Mouse (Mus musculus): ENCODE data around the gene Pla2g1b.

The Pla2g1b gene

GRCm38 (mm10) chr5:115465642-115466420 lies at the start of gene Pla2g1b:
Pla2g1b (plus strand) TSS chr5:115466262.
- no peak for DNase-seq (ENCODE audit: low spot score)

GRCm38 (mm10) chr5:115428831-115429358 lies 37.2 kb upstream of the Pla2g1b start:
- DNase-seq (ENCODE audit: low spot score) = no peak

GRCm38 (mm10) chr5:115429359-115430186 lies 36.5 kb upstream of the Pla2g1b start, which contains the start of gene Msi1:
Msi1 (plus strand) TSS chr5:115429599.
- DNase-seq (ENCODE audit: low spot score) = no peak

- DNase-seq (ENCODE audit: low spot score) = no peak
Measured at GRCm38 (mm10) chr5:115430187-115430960, 35.7 kb upstream of the Pla2g1b start.

- DNase-seq (ENCODE audit: low spot score) = no peak
Measured at GRCm38 (mm10) chr5:115431061-115431897, 34.8 kb upstream of the Pla2g1b start.

- no peak for DNase-seq (ENCODE audit: low spot score)
Measured at GRCm38 (mm10) chr5:115431898-115432259, 34.2 kb upstream of the Pla2g1b start.

GRCm38 (mm10) chr5:115432395-115432794 lies 33.7 kb upstream of the Pla2g1b start:
- no peak for DNase-seq (ENCODE audit: low spot score)

- DNase-seq (ENCODE audit: low spot score) = no peak
Measured at GRCm38 (mm10) chr5:115433191-115433590, 32.9 kb upstream of the Pla2g1b start.

- DNase-seq (ENCODE audit: low spot score) = no peak
Measured at GRCm38 (mm10) chr5:115434280-115434852, 31.7 kb upstream of the Pla2g1b start.

- DNase-seq (ENCODE audit: low spot score) = no peak
Measured at GRCm38 (mm10) chr5:115434853-115435754, 31.0 kb upstream of the Pla2g1b start.

GRCm38 (mm10) chr5:115435755-115436379 lies 30.2 kb upstream of the Pla2g1b start:
- no peak for DNase-seq (ENCODE audit: low spot score)

- DNase-seq (ENCODE audit: low spot score) = no peak
Measured at GRCm38 (mm10) chr5:115436421-115437124, 29.5 kb upstream of the Pla2g1b start.

GRCm38 (mm10) chr5:115437242-115437944 lies 28.7 kb upstream of the Pla2g1b start:
- DNase-seq (ENCODE audit: low spot score) = no peak

- no peak for DNase-seq (ENCODE audit: low spot score)
Measured at GRCm38 (mm10) chr5:115437945-115438315, 28.1 kb upstream of the Pla2g1b start.

- DNase-seq (ENCODE audit: low spot score) = no peak
Measured at GRCm38 (mm10) chr5:115438667-115439066, 27.4 kb upstream of the Pla2g1b start.

- DNase-seq (ENCODE audit: low spot score) = peak; percentile 66
Measured at GRCm38 (mm10) chr5:115441205-115441849, 24.7 kb upstream of the Pla2g1b start.

- DNase-seq (ENCODE audit: low spot score) = peak; percentile 28
Measured at GRCm38 (mm10) chr5:115442663-115443062, 23.4 kb upstream of the Pla2g1b start.
